Mouse (Mus musculus): Measurements from ENCODE around the gene Ntrk1.

DNA sequence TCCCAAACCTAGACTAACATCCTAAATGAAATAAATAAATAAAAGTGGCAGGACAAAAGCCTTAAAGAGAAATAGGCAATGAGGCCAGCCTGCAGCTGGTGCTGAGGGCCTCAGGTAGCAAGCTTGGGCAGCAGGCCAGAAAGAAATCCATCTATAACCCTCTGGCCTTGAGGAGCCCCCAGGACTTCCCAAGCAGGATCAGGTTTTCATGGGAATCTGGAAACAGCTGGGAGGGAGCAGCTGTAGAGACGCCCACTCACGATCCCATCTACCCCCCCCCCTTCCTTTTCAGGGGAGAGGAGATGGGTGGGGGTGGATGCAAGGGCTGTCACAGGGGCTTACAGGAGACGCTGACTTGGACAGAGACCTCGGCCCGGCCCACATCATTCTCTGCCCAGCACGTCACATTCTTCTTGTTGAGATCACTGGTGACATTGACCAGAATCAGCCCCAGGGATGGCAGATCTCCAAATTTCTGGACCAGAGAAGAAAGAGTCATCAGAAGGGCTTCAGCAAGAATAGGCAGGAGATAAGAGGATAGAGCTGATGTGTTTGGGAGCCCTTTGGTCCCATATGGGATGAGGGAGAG is 9.2 kb downstream of the Ntrk1 start:
- no peak for TF ChIP-seq CTCF (IDR thresholded peaks at IDR 0.05)
- no peak for TF ChIP-seq EP300 (IDR thresholded peaks at IDR 0.05; ENCODE audit: insufficient read depth, low read depth, low read length)

Measured in heart, adult 2 months (tissue).